Mouse (Mus musculus): ENCODE measurements around the gene Nipsnap3a. TPM values are rescaled to one million over a fixed set of nuclear protein-coding genes. Genes with fewer than 3 reads are reported as not detected.

Gene Nipsnap3a
- total RNA-seq (2021): not detected
- long read RNA-seq: 0 reads

DNA sequence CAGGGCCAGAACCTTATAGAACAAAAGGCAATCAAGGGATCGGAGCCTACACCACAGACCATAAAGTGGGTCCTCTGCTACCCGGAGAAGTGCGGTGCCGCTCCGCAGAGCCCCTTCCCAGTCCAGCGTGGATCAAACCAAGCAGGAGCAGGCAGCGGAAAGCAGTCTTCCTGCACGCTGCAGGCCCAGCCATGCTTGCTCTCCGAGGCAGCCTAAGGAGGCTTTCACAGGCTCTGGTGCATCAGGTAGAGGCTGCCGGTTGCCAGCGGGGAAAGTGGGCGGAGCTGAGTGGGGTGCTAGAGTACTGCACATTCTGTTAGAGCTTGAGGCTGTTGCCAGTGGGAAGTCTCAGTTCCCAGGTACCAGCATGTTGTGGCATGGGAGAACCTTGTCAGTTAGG lies at the start of gene Nipsnap3a:
Gene Nipsnap3a, plus strand, starts transcription at position 25 of the 400 bp plus-strand sequence.
- DNase-seq (ENCODE audit: low spot score in 2 of 2): peak in 1 of 2 experiments; percentile 18

DNA sequence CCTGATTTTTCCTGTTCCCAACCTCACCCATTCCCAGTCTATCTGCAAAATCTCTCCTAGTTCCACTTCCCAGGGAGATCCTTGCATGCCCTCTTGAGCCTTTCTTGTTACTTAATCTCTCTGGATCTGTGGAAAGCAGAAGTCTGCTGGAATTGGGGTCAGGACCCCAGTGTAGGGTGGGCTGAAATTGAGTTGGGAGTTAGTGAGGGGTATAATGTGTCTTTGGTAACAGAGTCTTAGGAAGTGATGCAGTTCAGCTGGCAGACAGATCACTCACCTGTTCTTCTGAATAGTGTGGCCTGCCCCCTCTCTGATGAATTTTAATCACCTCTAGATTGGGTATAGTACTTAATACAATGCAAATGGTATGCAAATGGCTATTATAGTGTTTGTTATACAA lies 42.4 kb upstream of the Nipsnap3a start:
- no peak for DNase-seq (ENCODE audit: low spot score in 2 of 2)

DNA sequence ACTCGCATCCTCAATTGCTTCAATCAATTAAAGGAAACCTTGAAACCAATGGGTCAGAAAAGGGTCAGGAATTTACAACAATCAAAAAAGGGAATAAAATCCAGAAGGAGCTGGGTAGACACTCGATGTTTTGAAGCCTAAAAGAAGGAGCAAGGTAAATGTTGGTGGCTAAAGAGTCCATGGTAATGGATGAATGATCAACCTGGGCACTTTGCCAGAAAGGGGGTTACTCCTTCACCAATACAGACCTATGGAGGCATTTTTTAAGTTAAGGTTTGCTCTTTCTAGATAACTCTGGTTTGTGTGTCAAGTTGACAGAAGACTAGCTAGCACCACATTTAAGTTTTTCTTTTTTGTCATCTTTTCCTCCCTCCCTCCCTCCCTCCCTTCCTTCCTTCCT lies 40.1 kb upstream of the Nipsnap3a start:
- DNase-seq (ENCODE audit: low spot score in 2 of 2): no peak

DNA sequence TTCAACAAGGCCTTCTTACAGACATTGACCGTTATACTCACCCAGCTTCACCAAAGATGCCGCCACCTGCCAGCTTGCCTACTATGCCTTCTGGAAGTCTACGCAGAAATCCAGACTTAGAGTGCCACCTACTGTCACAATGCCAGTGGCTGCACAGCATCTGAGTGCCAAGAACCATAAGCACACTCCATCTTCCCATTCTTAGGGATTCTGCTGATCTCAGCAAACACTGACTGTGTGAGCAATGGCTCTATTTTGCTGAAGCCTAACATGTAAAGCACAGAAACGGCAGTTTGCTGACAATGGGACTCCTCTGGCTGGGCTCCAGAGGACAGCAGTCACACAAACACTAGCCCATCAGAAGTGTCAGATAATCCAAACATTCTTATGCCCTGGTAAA lies 30.4 kb upstream of the Nipsnap3a start:
- peak; percentile 40 to 51 for DNase-seq (ENCODE audit: low spot score in 2 of 2)

DNA sequence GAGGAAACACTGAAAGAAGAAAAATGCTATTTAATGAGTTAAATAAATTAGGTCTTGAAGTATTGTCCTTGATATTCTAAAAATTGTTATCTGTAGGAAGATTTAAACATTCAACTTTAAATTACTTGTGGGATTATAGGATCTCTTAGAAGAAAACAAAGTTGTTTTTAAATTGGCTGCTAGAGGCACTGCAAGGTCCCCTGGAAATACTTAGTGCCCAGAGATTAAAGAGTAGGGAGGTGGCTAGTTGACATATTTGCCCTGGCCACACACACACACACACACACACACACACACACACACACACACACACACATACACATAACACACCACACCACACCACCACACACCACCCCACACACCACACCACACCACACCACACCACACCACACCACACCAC lies 24.8 kb upstream of the Nipsnap3a start, which contains the start of gene Olfr270:
Gene Olfr270, plus strand, starts transcription at position 301 of the 400 bp plus-strand sequence.
- no peak for DNase-seq (ENCODE audit: low spot score in 2 of 2)

DNA sequence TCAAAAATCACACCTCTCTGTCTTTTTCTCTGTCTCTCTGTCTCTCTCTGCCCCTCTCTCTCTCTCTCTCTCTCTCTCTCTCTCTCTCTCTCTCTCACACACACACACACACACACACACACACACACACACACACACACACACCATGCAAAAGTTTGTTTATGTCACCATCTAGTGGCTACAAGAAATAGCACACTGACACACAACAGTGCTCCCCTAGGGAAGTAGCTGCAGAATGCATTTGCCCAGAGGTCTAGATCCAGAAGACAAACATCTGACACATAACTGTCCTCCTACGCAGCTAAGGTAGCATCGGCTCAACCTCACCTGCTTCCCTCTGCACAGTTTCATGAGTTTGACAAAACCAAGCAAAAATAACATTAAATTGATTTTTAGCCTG lies 3.9 kb upstream of the Nipsnap3a start:
- DNase-seq (ENCODE audit: low spot score in 2 of 2): peak; percentile 17 to 33

DNA sequence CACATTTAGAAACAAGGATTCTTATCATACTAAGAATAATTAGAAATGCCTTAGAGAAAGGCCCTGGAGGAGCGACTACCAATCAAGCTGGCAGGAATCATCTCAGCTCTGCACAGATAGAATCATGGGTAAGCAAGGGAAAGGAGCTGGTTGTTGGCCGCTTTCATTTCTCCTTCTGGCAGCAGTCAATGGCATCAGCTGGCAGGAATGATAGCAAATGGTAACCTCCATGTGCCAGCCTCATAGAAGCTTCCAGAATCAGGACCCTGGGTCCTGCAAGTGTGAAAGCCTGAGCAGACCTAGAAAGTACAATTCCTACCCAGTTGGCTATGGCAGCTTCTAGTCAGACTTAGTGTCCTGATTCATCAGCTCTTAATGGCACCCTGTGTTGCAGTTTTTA lies 2.8 kb upstream of the Nipsnap3a start:
- peak in 1 of 2 experiments; percentile 13 for DNase-seq (ENCODE audit: low spot score in 2 of 2)

DNA sequence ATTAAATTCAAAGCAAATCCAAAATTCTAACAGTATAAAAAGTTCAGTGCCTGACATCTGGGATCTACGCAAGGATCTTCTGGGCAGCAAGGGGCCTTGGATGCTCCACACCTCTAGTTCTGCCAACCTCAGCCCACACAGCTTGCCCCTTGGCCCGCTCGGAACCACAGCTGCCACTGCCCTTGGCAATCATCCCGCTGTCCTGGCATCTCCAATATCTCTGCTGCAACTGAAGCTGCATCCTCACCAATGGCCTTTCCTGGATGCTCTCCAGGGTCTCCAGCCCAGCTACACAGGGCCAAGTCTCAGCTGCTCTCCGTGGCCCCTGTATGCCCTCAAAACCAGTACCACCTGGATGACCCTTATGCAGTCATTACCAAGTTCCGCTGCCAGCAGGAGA lies 10.4 kb downstream of the Nipsnap3a start:
- DNase-seq (ENCODE audit: low spot score in 2 of 2): peak in 1 of 2 experiments; percentile 22

DNA sequence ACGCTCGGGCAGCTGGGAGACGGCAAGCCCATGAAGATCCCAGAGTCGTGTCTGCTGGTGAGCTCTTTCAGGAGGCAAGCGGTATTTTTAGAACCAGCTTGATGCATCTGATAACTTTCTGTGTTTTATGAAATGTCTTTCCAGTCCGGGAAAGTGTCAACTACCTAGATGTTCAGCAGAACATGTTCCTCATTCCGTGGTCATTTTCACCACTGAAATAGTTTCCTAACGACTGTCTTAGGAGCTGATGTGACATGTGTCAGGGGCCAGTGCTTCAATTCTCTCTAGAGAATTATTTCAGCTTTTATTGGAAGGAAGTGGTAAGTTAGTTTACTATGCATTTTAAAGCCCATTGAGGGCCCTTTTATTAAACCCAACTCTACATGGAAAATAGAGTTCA lies 11.1 kb downstream of the Nipsnap3a start:
- no peak for DNase-seq (ENCODE audit: low spot score in 2 of 2)

DNA sequence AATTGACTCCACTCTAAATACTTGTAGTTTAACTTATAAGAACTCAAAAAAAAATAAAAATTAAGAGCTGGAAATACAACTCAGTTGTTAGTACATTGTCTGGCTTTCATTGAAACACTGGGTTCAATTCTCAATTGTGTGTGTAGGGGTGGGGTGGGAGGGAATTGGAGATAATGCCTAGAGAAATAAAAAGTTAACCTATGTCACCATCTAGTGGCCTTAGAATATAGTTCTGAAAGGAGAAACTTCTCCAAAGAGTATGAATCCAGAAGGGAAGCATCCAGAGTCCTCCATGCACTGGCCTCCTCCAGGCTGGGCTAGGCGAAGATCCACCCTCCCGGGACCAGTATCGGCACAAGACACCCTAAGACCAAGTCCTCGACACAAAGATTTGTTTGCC lies 20.1 kb downstream of the Nipsnap3a start:
- no peak for DNase-seq (ENCODE audit: low spot score in 2 of 2)

DNA sequence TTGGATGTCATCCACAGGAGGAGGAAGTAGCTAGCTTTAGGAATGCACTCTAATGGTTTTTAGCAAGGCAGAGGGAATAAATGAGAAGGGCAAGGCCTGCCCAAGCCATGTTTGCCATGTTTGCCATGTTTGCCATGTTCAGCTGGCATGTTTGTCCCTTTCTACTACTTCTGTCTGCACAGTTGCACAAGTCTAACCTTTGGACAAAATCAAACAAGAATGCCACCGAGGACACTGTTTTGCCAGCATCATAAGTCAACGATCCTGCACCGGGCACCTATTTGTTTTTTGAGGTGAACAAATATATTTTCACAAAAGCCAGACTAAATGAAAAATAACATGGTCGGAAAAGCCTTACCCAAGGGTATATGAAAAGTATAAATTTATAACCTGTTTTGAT lies 20.8 kb downstream of the Nipsnap3a start:
- no peak for DNase-seq (ENCODE audit: low spot score in 2 of 2)

DNA sequence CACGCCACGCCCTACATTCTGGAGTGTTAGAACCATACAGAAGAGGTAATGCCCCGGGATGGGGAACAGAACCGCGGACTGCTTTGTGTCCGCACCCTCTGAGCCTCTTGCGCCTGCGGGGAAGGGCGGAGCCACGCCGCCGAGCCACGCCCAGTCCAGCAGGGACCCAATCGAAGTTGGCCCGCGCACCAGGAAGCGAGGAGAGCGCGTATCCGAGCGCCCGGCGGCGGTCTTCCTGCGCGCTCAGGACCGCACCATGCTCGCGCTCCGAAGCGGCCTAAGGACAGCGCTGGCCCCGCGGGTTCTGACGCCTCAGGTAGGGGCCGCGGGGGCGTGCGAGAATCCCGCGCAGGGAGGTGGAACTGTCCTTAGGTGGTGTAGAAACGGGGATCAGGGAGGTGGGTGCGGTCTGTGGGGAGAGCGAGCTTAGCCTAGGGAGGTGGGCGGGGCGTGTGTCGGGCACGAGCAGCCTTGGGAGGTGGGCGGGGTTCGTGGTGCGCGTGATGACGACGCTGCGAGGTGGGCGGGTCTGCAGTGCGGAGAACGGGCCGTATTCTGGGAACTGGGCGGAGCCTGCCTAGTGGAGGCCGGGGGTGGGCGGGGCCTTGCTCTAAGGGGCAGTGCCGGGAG lies 22.8 kb downstream of the Nipsnap3a start, which contains the start of gene Nipsnap3b:
Gene Nipsnap3b, plus strand, starts transcription at position 149 of the 630 bp plus-strand sequence.
- DNase-seq (ENCODE audit: low spot score in 2 of 2): peak; percentile 97

DNA sequence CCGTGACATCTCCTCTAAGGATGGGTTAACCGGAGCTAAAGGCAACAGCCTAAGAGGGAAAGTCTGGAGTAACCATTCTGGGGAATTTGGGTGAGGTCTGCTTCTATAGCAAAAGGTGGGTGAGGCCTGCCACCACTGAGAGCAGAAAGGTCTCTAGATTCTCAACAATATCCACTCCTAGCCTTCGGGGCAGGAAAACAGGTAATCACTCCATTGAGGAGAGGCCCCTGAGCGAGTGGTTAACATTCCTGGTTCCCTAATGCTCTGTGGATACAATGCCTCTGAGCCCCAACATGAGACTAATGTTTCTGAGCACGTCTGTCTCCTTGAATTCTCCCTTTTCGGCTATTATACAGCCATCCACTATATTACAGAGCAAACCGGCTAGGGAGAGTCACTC lies 25.3 kb downstream of the Nipsnap3a start:
- DNase-seq (ENCODE audit: low spot score in 2 of 2): no peak

DNA sequence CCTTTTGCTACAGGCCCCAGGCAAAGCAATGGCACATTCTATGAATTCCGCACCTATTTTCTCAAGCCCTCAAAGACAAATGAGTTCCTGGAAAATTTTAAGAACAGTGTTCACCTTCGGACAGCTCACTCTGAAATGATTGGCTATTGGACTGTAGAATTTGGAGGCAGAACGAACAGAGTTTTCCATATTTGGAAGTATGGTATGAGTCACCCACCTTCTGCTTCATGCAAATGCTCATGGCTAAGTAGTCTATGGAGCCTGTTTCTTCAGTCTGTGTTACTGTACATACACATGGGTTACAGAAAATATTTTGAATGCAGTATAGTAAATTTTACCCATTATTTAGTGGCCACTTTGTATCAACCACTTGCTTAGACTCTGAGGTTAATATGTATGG lies 26.0 kb downstream of the Nipsnap3a start:
- DNase-seq (ENCODE audit: low spot score in 2 of 2): no peak

DNA sequence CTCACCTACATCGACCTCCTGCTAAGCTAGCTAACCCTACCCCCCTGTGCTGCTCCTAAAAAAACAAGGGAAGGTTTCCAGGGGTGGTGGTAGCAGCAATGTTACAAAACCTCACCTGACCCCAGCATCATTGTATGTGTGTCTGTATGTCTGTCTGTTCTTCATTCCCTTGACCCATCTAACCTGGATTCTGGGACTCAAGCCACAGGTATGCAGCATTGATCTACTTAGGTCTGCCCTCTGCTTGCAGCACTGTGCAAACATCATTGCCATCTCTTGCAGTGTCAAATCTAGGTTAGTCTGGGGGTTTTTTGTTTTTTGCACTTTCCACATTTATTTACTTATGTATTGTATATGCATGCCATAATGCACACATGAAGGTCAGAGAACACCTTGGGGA lies 29.3 kb downstream of the Nipsnap3a start:
- no peak for DNase-seq (ENCODE audit: low spot score in 2 of 2)

DNA sequence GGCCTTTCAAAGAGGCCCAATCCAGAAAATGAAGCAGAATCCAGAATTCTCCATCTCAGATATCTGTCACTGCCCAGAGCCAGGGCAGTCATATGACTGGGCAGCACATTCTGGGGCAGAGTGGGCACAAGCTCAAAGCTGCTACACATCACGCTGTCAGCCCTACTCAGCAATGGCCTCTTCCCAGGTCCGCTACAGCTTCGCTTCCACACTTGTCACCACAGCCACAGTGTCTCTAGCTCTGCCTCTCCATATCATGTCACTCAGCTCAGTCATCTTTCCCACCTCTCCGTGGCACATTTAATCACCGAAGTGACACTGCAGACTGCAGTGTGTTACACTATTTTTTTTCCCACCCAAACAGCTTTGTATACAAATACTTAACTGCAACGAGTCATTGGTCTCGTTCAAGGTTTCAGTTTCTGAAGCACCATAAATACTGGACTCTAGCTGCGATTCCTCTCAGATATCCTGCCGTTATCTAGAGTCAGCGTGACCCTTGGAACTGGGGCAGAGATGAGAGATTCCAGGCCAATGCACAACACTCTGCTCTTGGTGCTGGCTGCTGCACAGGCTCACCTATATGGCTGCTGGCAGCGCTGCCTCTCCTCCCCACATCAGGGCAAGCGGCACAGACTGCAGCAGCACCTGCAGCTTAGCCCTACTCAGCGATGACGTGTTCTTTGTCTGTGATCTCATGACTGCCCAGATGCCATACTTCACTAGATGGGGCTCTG lies 34.3 kb downstream of the Nipsnap3a start:
- DNase-seq (ENCODE audit: low spot score in 2 of 2): no peak

DNA sequence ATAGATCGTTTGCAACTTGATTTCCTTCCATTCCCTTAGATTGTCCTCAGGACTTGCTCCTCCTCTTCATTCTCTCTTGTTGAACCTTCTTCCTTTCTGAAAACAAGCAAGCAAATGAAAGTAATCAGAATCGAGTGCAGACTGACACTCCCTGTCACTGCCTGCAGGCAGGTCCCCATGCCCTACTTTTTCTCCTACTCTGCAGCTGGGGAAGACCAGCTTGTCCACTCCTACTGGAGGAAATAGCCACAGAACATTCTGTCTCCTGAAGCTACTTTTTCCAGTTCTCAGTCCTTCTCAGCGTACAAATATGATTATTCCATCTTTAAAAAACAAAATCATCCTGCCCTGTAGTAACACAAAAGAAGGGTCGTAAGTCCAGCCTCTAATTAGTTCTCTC lies 35.3 kb downstream of the Nipsnap3a start:
- DNase-seq (ENCODE audit: low spot score in 2 of 2): no peak

DNA sequence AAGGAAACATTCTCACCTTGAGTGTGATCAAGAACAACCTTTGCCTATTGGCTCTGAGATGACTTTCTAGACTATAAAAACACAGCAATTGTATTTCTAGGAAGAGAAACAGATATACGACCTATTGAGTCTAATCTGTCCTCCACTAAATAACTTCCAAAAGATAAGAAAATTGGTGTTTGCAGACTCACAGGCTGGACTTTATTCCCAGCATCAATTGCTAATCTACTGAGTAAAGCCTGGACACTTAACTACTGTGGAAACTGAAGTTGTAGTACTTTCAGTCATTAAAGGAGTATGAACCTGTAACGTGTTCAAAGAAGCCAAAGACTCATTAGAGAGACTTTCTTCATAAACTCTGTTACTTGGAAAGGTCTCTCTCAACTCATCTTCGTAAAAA lies 38.7 kb downstream of the Nipsnap3a start:
- DNase-seq (ENCODE audit: low spot score in 2 of 2): no peak

DNA sequence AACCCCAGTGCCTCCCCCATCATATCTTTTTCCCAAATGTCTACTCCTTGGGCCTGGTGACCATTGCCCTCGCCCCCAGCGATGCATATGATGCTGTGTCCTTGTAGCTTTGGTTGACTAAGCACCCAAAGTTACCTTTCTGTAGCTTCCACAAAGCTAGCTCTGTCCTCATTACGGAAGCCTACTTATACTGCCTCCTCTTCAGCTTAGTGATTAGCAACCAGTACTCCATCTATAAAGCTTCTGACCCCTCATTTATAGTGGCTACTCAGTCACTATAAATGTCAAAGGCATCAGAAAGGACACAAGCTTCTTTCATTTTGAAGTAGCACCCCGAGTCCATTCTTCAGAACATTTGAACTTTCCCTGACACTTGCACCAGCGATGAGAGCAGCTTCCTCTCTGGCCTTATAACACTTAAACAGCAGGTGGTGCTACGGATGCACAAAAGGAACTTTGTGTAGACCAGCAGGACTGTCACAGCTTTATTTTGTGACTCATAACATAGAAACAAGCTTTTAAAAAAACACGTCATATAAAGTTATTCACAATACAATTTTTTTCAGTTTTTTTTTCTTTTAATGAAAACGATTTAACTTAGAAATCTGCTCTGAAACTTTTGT lies 41.4 kb downstream of the Nipsnap3a start:
- DNase-seq (ENCODE audit: low spot score in 2 of 2): peak; percentile 16 to 39

DNA sequence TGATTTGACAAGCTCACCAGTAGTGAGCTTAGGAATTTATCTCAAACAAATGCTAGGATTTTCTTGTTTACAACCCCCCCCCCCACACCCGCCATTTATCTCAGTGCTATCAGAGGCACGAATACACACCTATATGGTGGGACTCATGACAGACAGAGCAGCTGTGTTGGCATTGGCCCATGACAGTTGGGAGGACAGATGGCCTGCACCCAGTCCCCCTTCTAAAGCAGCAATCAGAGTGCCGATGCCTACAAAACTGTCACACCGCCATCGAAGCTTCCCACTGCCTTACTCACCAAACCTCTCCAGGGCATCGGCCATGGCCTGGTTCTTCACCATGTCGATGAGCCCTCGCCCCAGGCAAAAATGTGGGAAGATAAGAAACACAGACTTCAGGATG lies 54.7 kb downstream of the Nipsnap3a start:
- DNase-seq (ENCODE audit: low spot score in 2 of 2): peak; percentile 62 to 65

DNA sequence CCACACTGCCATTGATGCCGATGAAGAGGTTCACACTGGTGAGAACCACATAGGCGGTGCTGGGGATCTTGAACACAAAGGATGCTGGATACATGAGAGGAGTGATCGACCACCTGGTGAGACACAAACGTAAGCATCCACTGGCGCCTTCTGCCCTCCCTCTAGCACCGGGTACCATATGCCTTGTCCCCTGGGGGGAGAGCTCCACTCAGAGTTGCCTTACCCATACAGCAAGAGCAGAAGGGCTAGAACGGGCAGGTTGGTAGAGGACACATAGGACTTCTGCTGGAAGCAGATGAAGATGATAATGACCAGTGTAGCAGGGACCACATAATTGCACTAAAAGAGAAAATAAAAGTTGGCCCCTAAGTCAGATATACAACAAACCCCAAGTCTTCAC lies 56.7 kb downstream of the Nipsnap3a start:
- DNase-seq (ENCODE audit: low spot score in 2 of 2): no peak
